Mouse (Mus musculus) mammary gland, adult 2 months (tissue): ENCODE results near the gene 2010111I01Rik. TPM values are rescaled to one million over a fixed set of nuclear protein-coding genes. Genes with fewer than 3 reads are reported as not detected.

Source experiments
- polyA plus RNA-seq: library from polyadenylated mRNA; depleted of rRNA; stranded (reverse); fragments of >200 nt; gene quantifications from 2 replicates; pipeline ENCODE4 v1.2.3, GENCODE M21; 2012; ENCODE audit warnings: low replicate concordance; rRNA removed

Gene 2010111I01Rik
- polyA plus RNA-seq: 33.9 and 69.1 TPM in 2 replicates

DNA sequence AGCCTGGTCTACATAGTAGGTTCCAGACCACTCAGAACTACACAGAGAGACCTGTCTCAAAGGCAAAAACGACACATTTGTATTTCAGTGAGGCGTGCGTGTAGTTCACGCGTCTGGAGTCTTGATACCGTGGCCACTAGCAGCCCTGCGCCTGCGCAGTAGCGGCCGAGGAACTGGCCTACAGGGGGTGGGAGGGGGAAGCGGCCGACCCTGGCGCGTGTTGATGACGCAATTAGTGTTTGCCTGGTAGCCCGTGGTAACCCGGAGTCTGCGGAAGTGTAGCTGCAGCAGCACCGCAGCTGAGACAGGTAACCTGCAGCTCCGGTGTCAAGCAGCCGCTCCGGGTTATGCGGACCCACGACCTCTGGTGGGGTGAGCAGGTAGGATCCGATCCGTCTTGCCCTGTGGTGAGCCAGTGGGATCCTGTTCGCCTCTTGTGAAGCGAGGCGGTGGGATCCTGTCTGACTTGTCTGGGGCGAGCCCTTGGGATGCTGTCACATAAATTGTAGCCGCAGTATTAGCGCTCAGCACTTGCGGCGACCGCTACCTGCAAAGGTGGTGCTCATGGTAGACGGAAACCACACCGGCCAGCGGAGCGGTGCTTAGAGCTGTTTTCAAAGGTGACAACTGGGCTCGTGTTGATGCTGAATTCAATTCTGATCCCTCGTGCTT, at the start of gene 2010111I01Rik:
2010111I01Rik (plus strand) TSS at position 254 of the 672 bp plus-strand sequence.

Other genes starting within 250 kb of the 2010111I01Rik start
- 0.51 and 0.91 TPM in 2 replicates for gene Platr25, start 204.2 kb upstream of the 2010111I01Rik start, polyA plus RNA-seq
- gene Gm5141, start 179.1 kb upstream of the 2010111I01Rik start, polyA plus RNA-seq: 1.2 and 3.7 TPM in 2 replicates
- 0.12 and 16.7 TPM in 2 replicates for gene Fbp2, start 106.5 kb upstream of the 2010111I01Rik start, polyA plus RNA-seq
- gene Fbp1, start 76.6 kb upstream of the 2010111I01Rik start, polyA plus RNA-seq: 0.73 and 4.7 TPM in 2 replicates